ENCODE assay signal across 18 mouse cellular contexts in genomic region chr2:79618614-79619568, GRCm38 (mm10). TPM values are rescaled to one million over a fixed set of nuclear protein-coding genes. Genes with fewer than 3 reads are reported as not detected.
DNase-seq lines count a peak whose midpoint lies in the region.
"Had no signal": no experiment of that assay in that cellular context is flagged by ENCODE, and none has a peak within 500 bp of the region (broad histone marks: within the 10 kb centered on the region; RNA-seq: fewer than 3 reads in every experiment).

No protein-coding gene starts in this region.

- no peaks in the 10 kb centered on the region for H3K27me3 ChIP-seq in forebrain, embryonic 10.5 days (ENCODE audit: poor library complexity, severe bottlenecking)
- H3K27me3 ChIP-seq: heart, embryonic 15.5 days; liver, embryonic 15.5 days; midbrain, embryonic 12.5 days had no signal

- peak overlapping the region; percentile 87 for H3K27ac ChIP-seq in macrophage
- no peak overlapping the region for H3K27ac ChIP-seq in forebrain, embryonic 10.5 days
- H3K27ac ChIP-seq: heart, embryonic 15.5 days; hindbrain, embryonic 14.5 days; liver, embryonic 15.5 days; midbrain, embryonic 12.5 days had no signal

- no peaks in the 10 kb centered on the region for H3K4me1 ChIP-seq in forebrain, embryonic 10.5 days
- H3K4me1 ChIP-seq: heart, embryonic 15.5 days; liver, embryonic 15.5 days; midbrain, embryonic 12.5 days had no signal

- intact Hi-C loops in left cerebral cortex, postnatal 14 days (cut with DNase I): no loop called here

- H3K9me3 ChIP-seq in forebrain, embryonic 10.5 days: no peaks in the 10 kb centered on the region
- H3K9me3 ChIP-seq: heart, embryonic 15.5 days; liver, embryonic 15.5 days; midbrain, embryonic 12.5 days had no signal

- peak; percentile 11 for DNase-seq in urinary bladder, postnatal 14 days (ENCODE audit: low spot score)
- no peak for DNase-seq in urinary bladder, adult 18-20 months (ENCODE audit: low spot score in 2 of 2)
- peak; percentile 66 to 67 for DNase-seq in kidney, adult 8-10 months
- DNase-seq in yolk sac, embryonic 10.5 days (ENCODE audit: low spot score): peak; percentile 39
- no peak for DNase-seq in left cerebral cortex, postnatal 14 days (ENCODE audit: low spot score in 2 of 2)
- DNase-seq in forebrain, embryonic 10.5 days (ENCODE audit: extremely low spot score, low spot score): no peak
- DNase-seq in left cerebral cortex, adult 9 months (ENCODE audit: low spot score in 2 of 2): no peak
- DNase-seq: adrenal gland, adult 8-10 months; cerebellum, postnatal 25 days; gastrocnemius, postnatal 14 days; layer of hippocampus, adult 9-11 months; right cerebral cortex, adult 18-20 months; thymus, postnatal 4 days had no signal

- H3K36me3 ChIP-seq in macrophage (ENCODE audit: inconsistent target): no peaks in the 10 kb centered on the region
- no peaks in the 10 kb centered on the region for H3K36me3 ChIP-seq in forebrain, embryonic 10.5 days (replicated peaks)
- H3K36me3 ChIP-seq: heart, embryonic 15.5 days; liver, embryonic 15.5 days; midbrain, embryonic 12.5 days had no signal

- H3K4me3 ChIP-seq in macrophage (ENCODE audit: inconsistent target): no peak overlapping the region
- H3K4me3 ChIP-seq in forebrain, embryonic 10.5 days: no peak overlapping the region
- H3K4me3 ChIP-seq: heart, embryonic 15.5 days; liver, embryonic 15.5 days; midbrain, embryonic 12.5 days had no signal

- no peaks in the 10 kb centered on the region for H3K79me2 ChIP-seq in macrophage (ENCODE audit: inconsistent target)

- 56% methylated on average over 6 of the region's 6 CpGs for WGBS in macrophage (ENCODE audit: missing documents)
- WGBS in forebrain, embryonic 10.5 days: 86% methylated on average over 6 of the region's 6 CpGs

RNA-seq across cellular contexts. Expression of gene Itprid2, which starts 16.3 kb away (rescaled TPM):
- 100 to 1,000 TPM; 143 to 468 (median 226) TPM for total RNA-seq in macrophage (2018; cell fraction: chromatin; rRNA removed)
- total RNA-seq in macrophage (2018; cell fraction: cytosol; rRNA removed): 100 to 1,000 TPM in 11 of 26 experiments, 10 to 100 TPM in 15; 68.3 to 136 (median 91.3) TPM
- total RNA-seq in macrophage (2018; cell fraction: nucleus; rRNA removed): 100 to 1,000 TPM; 127 to 285 (median 158) TPM
- 48.7 to 63.4 TPM (median 53.3 TPM) in 3 replicates for polyA plus RNA-seq in macrophage (2018)
- 10 to 100 TPM; 26.1 to 28.8 TPM for total RNA-seq in left cerebral cortex, postnatal 14 days (2021)
- 3.4 and 3.6 TPM in 2 replicates for polyA plus RNA-seq in forebrain, embryonic 10.5 days (2016; fragmentation: Nextera tagmentation; extraction: Ambion mirVana)

Comparison
In these comparisons a context has a peak if more than half of its experiments do, and no peak if none do; other contexts are left out.
1. DNase-seq: peak in urinary bladder, postnatal 14 days (single experiment), kidney, adult 8-10 months (2 of 2) and yolk sac, embryonic 10.5 days (single experiment); none in urinary bladder, adult 18-20 months (0 of 2), left cerebral cortex, postnatal 14 days (0 of 2), forebrain, embryonic 10.5 days (single experiment) and left cerebral cortex, adult 9 months (0 of 2).
2. RNA of gene Itprid2, which starts 16.3 kb away (polyA plus RNA-seq): 48.7 to 63.4 TPM in macrophage; 3.4 to 3.6 TPM in forebrain, embryonic 10.5 days; every median in the first group is over 10 times any median in the second.